Mouse (Mus musculus) NIH3T3 (cell line): ENCODE data around the gene Tmem107.

ENCODE experiments used
- DNase-seq: peaks from one replicate; pipeline ENCODE4 v3.0.0-alpha.2; 2012; ENCODE audit warnings: low read depth

The Tmem107 gene

DNA sequence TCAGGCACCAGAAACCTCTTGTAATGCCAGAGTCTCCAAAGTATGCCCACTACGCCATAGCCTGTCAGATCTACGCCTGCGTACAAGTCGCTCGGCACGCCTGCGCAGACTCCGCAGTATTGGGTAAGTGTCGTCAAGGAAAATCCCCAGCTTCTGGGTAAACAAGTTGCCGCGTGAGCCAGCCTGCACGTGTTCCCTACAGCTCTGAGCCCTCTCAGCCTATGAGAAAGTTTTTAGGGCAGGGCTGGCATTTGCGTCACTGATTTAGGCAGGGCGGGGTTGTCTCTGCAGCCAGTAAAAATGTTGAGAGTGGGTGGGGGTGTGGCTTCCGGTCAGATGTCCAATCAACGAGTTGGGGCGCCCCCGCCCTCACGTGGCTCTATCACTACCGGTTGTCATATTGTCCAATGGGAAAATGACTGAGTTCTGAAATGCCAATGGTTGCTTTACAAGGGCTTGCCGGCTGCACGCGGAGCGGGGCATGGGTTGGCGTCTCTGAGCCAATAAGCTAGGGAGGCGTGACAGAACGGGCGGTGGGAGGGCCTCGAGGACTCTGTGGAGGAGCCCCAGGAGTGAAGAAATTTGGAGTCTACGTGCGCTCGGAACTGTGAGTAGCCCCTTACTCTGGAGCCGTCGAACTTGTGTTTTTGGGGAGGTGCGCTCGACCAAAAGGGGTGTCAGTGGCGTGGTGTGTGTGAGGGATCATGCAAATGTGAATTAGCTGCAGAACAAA, 24.3 kb downstream of the Tmem107 start, which contains the start of gene Per1:
Per1 (plus strand) TSS at position 521 of the 733 bp plus-strand sequence.
- peak; percentile 99 for DNase-seq

DNA sequence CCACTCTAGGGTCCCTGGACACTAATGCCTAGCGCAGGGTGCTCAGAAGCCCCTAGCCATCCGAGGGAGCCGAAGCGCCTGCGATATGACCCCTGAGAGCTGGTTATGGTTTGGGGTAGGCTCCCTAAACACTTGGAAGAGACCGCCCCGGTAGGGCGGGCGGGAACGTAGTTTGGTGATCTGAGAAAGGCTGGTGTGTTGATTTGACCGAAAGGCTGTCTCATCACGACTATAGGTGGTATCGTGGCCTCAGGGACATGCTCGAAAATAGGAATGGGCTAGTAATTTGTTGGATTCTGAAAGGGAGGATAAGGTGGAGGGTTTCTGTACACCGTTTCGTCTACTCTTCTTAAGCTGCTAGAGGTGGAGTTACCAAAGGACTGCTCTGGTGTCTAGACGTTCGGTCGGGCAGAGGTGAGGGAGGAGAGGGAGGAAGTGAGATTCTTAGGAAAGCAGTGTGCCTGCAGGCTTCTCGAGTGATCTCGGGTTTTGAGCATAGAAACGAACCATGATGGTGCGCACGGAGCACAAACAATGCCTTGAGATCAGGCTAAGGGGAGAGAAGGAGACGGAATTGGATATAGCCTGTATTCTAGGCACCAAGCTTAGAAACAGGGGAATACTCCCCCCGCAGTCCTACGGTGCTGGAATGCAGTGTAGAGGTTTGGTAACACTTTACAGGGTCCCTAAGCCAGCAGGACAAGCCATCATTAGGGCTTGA, 25.1 kb downstream of the Tmem107 start:
- DNase-seq: peak; percentile 47

- DNase-seq: peak; percentile 93
Observed at GRCm38 (mm10) chr11:69096360-69096986, 25.9 kb downstream of the Tmem107 start.

DNA sequence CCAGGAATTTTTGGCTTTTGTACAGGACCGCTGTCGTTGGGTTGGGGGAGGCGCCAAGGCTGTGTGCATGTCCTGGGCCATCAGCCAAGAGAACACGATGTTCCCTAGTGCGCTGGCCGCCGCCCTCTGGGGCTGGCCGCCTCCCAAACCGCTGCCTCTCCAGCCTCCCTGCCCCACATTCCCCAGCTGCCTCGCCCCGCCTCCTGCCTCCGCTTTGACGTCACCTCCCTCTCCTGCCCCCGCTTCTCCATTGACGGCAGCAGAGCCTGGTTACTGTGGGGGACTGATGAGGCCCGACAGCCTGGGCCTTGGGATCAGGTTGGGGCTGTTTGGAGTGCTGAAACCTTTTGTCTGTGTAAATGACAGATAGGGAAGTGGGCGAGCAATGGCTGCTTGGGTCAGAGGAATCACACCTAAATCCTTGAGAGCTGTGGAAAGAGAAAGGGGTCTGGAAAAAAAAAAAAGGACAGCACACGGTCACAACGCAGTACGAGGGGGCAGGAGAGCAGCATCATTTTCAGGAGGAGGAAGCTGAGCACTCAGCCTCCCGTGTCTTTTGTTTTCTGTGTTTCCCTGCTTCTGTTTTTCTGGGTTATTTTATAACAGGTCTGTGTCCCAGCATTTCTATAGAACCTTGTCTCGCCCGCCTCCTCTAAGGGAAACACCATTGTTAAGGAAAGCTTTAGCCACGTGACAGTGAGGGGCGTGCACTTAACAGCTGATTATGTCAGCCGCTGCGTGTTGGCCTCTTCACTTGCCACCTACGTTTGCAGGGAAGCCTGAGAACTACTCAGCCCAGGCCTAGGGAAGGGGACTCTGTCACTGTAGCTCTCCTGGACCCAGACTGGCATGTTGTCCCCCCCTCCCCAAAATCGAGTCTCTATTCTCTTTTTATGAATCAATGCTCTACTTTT, 26.6 kb downstream of the Tmem107 start:
- peak; percentile 100 for DNase-seq

DNA sequence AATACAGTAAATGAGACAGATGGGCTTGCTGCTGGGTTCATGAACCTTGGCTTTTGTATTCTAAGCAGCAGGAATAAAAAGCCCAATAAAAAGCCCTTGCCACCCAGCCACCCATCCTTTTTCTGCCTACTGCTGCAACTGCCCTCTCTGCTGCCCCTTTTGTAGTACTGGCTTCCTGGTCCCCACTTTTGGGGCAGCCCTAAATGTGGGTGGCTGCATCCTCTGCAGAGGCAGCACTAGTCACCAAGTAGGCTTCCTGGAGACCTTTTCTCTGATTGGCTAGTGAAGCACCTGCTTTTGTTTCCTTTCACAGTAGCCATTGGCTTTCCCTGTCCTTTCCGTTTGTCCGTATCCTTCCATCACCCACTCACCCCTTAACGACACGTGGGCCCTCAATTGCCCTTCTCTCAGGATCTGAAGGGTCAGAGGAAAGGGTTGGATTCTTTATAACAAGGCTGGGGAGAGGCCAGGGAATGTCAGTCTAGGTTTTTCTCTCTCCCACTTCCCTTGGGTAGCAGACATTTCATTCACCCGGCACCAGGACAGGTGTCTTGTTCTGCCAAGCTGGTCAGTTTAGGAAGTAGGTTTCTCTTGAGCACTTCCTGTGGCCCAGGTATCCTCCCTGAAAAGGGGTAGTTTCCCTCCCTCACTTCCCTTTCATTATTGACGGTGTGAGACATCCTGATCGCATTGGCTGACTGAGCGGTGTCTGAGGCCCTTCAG, 27.6 kb downstream of the Tmem107 start:
- DNase-seq: no peak

DNA sequence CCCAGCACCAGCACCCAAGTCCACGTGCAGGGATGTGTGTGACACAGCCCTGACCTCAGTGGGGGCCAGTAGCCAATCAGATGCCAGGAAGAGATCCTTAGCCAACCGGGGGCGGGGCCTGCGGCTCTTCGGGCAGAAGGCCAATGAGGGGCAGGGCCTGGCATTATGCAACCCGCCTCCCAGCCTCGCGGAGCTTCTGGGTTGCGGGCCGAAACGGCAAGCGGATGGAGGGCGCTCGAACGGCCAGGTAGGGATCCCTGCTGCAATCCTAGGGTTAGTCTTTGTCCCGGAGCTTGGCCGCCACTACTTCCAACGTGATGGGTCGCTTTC, 28.1 kb downstream of the Tmem107 start:
- DNase-seq: peak; percentile 99

GRCm38 (mm10) chr11:69099177-69099914, 28.7 kb downstream of the Tmem107 start:
- DNase-seq: peak; percentile 74

DNA sequence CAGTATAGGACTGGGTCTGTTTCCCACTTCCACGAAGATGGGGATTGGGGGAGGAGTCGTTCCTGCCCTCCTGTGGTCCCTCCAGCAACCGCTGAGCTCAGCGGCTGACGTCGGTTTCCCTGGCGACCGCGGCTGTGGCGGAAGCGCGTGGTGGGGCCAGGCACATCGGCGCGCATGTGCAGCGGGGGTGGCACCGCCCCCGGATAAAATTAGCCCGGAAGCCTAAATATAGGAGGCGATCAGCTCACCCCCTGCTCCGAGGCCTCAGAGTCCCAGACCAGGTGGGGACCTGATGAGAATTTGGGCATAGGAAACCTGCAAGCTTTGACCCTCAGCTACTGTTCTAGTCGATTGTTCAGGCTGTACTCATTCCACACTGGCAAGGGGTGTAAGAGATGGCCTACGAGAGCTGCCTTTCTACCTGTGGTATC, 29.3 kb downstream of the Tmem107 start:
- peak; percentile 97 for DNase-seq

GRCm38 (mm10) chr11:69100639-69101360, 30.2 kb downstream of the Tmem107 start:
- DNase-seq: no peak

DNA sequence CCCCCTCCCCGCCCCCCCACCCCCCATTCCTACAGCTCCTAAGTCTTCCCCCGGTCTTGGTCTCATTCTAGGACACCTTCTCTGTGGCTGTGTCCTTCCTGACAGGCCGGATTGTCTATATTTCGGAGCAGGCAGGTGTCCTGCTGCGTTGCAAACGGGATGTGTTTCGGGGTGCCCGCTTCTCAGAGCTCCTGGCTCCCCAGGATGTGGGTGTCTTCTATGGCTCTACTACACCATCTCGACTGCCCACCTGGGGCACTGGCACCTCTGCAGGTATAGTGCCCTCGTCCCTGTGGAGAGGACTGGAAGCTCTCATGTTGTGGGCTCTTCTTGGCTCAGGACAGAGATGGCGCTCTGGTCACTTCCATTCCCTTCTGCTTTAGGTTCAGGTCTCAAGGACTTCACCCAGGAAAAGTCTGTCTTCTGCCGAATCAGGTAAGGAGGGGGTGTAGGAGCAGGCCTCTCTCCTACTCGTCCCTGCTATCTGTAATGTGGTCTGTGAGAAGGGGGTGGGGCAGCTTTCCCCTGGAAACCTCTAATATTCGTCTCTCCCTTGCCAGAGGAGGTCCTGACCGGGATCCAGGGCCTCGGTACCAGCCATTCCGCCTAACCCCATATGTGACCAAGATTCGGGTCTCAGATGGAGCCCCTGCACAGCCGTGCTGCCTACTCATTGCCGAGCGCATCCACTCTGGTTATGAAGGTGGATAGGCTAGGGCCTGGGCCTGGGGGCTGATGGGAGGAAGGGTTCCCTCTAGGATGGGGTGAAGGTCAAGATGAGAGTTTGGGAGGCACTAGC, 31.2 kb downstream of the Tmem107 start:
- DNase-seq: no peak

- DNase-seq: no peak
Observed at GRCm38 (mm10) chr11:69102403-69102725, 31.8 kb downstream of the Tmem107 start.

DNA sequence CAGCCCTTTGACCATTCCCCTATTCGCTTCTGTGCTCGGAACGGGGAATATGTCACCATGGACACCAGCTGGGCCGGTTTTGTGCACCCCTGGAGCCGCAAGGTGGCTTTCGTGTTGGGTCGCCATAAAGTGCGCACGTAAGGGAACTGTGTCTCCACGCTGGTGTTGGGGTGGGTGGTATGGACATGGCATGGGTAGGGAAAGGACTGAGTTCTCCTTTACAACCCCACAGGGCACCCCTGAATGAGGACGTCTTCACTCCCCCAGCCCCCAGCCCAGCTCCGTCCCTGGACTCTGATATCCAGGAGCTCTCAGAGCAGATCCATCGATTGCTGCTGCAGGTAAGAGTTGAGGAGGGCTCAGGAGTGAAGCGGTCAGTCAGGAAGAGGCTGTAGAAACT, 32.5 kb downstream of the Tmem107 start:
- DNase-seq: no peak

GRCm38 (mm10) chr11:69103531-69104435, 33.2 kb downstream of the Tmem107 start:
- no peak for DNase-seq

GRCm38 (mm10) chr11:69104487-69104886, 33.9 kb downstream of the Tmem107 start:
- no peak for DNase-seq

GRCm38 (mm10) chr11:69105227-69105626, 34.6 kb downstream of the Tmem107 start:
- no peak for DNase-seq

- DNase-seq: no peak
Observed at GRCm38 (mm10) chr11:69105796-69106195, 35.2 kb downstream of the Tmem107 start.

- DNase-seq: no peak
Observed at GRCm38 (mm10) chr11:69106299-69106698, 35.7 kb downstream of the Tmem107 start.

- DNase-seq: no peak
Observed at GRCm38 (mm10) chr11:69106842-69107241, 36.2 kb downstream of the Tmem107 start.
